Mouse (Mus musculus) limb, embryonic 10.5 days (tissue): ENCODE data around the gene Slc22a23. TPM values are rescaled to one million over a fixed set of nuclear protein-coding genes. Genes with fewer than 3 reads are reported as not detected.
"Not testable (repeated sequence)": the region's sequence is repeated elsewhere in the genome, so short reads cannot be mapped to it uniquely, and the experiment has no call there.

Source experiments
- DNase-seq: peaks from one replicate; pipeline ENCODE4 v3.0.0-alpha.2; 2017; ENCODE audit warnings: low spot score
- H3K27ac ChIP-seq: fragments of 300-500 bp; sonication (generic); 2 replicates; pipeline ENCODE4 v1.5.1; 2016; ENCODE audit warnings: mild to moderate bottlenecking
- H3K27me3 ChIP-seq: fragments of 300-500 bp; sonication (generic); 2 replicates; pipeline ENCODE4 v1.6.1; 2016; ENCODE audit warnings: low read depth, mild to moderate bottlenecking; ENCODE audit not compliant: poor library complexity, severe bottlenecking
- H3K36me3 ChIP-seq: fragments of 300-500 bp; sonication (generic); 2 replicates; pipeline ENCODE4 v1.6.1; 2016; ENCODE audit warnings: mild to moderate bottlenecking, moderate library complexity
- H3K4me1 ChIP-seq: fragments of 300-500 bp; sonication (generic); 2 replicates; pipeline ENCODE4 v1.6.1; 2016
- H3K4me3 ChIP-seq: fragments of 300-500 bp; sonication (generic); 2 replicates; pipeline ENCODE4 v1.5.1; 2016; ENCODE audit warnings: mild to moderate bottlenecking, moderate library complexity
- H3K9me3 ChIP-seq: fragments of 300-500 bp; sonication (generic); replicated peaks from 2 replicates; pipeline ENCODE4 v1.6.1; 2016; ENCODE audit warnings: mild to moderate bottlenecking
- WGBS: fragments of 180-500 bp; shearing (Covaris S2); methylation state at CpG from one replicate; pipeline ENCODE4 v1.1.7; 2016; 5-methylcytosine and 5-hydroxymethylcytosine counted together
- polyA plus RNA-seq: library from polyadenylated mRNA; unstranded; fragments of >200 nt; fragmentation: Nextera tagmentation; extraction: Ambion mirVana; gene quantifications from 2 replicates; pipeline ENCODE4 v1.2.1, GENCODE M21; 2016

Gene Slc22a23
- polyA plus RNA-seq: 1.7 and 1.8 TPM in 2 replicates

DNA sequence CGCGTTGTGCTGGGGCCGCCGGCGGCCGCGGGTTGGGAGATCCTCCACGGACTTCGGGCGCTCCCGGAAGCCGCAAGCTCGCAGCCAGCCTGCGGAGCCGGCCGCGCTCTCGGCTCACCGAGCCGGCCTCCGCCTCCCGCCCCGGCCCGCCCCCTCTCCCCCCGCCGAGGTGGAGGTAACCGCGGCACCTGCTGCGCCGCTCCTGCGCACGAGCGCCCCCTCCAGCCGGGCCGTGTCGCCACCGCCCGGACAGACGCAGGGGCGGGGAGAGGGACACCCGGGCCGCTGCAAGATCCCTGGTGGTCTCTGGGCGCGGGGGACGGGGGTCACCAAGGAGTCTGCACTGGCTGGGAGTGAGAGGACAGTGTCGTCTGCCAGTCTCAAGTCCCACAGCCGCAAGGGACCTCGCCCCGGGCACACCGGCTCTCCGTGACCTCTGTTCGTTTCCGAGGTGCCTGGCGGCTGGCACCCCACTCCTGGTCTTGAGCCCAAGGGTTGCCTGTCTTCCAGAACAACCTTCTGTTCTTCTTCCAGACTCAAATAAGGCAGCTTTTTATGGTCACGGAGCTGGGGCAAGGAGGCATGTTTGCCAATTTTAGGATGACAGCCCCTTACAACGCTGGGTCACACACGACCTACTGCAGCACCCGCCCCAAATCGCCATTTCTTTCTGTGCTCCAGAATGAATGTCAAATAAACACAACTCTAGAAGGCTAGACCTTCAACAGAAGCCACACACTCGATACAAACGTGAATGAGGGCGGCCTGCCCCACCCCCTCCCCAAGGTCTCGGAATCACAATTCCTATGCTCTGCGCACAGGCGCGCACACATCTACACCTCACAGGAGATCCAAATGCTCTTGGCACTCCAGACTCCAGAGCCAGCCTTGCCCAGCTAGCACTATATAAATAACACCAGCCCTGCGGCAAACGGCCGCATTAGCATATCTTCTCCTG lies at the start of gene Slc22a23:
TSS of gene Slc22a23 (minus strand) at position 55 of the 958 bp plus-strand sequence.
- Histone ChIP-seq H3K4me1 (peaks cover 24% of the 10 kb centered on the region), H3K27ac (peak within 1 kb of the TSS; percentile 87)

DNA sequence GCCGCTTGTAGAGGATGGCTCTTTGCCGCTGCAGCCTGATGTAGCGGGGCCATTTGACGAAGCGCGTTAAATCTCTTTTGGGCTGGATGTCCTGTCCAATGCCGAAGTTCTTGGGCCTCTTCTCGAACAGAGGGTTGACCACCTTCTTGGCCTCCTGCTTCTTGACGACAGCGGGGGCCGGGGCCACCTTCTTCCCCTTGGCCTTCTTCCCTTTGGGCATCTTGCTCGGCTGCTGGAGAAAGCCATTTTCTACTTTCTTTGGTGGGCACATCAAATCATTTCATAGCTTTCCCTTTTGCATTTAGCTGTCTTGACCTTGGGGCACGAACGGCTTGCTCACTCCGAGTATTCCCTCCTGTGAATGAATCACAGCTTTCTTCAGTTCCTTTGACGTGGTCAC lies 49.3 kb upstream of the Slc22a23 start:
- WGBS: 77% methylated on average over 16 of the region's 16 CpGs
- not testable (repeated sequence) for H3K36me3 ChIP-seq, DNase-seq, H3K27me3 ChIP-seq, H3K9me3 ChIP-seq, H3K4me3 ChIP-seq, H3K27ac ChIP-seq
- peaks cover 26% of the 10 kb centered on the region for H3K4me1 ChIP-seq

More for the DNA sequence above, at the start of gene Slc22a23:
- Histone ChIP-seq H3K4me3 (peak within 1 kb of the TSS; percentile 83), H3K36me3 (no peaks in the 10 kb centered on the region), H3K9me3 (no peaks in the 10 kb centered on the region), H3K27me3 (peaks cover 72% of the 10 kb centered on the region)
- WGBS: 3% methylated on average over 59 of the region's 69 CpGs
- peak; percentile 83 for DNase-seq

DNA sequence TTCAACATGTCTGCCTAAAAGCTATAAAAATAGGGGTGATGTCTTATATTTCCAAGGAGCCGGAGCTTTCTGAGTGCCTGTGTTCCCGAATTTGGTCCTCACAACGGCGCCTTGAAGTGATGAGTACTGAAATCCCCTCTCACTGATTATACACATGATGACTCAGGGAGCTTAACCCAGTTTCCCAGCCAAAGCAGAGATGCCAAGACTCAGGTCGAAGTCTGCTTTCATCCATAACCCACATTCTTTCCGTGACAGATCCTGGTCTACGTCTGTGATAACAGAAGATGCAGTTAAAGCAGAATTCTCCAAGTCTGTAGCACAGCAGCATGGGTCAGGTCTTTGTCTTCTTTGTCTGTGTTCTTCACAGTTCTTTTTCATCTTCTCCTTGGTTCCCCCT lies 47.4 kb upstream of the Slc22a23 start:
- WGBS: 80% methylated on average over 7 of the region's 7 CpGs

DNA sequence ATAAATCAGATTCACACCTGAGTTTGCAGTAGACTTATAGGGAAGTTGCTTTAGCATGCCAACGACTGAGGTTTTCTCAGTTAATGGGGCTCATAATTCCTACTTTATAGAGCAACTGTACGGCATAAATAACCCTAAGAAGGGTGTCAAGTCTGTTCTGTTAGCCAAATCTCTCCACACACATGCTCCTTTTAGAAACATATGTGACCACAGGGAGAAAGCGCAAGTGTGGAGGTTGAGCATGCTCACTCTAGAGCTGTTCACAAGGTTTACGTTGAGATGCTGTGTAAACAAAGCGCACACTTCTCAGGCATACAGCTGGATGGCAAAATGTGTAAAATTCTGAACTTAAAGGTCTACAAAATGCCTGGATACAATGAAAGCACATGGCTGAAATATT lies 43.2 kb upstream of the Slc22a23 start:
- 90% methylated on average over 5 of the region's 5 CpGs for WGBS
- H3K36me3 ChIP-seq: no peaks in the 10 kb centered on the region
- no peaks in the 10 kb centered on the region for H3K27me3 ChIP-seq
- no peak overlapping the region for H3K4me3 ChIP-seq
- H3K9me3 ChIP-seq: no peaks in the 10 kb centered on the region
- peaks cover 10% of the 10 kb centered on the region for H3K4me1 ChIP-seq
- no peak for DNase-seq
- H3K27ac ChIP-seq: no peak overlapping the region

More for the DNA sequence above, 47.4 kb upstream of the Slc22a23 start:
- Histone ChIP-seq H3K27me3 (no peaks in the 10 kb centered on the region), H3K9me3 (no peaks in the 10 kb centered on the region), H3K27ac (no peak overlapping the region), H3K4me1 (peaks cover 15% of the 10 kb centered on the region), H3K4me3 (no peak overlapping the region), H3K36me3 (no peaks in the 10 kb centered on the region)
- no peak for DNase-seq

DNA sequence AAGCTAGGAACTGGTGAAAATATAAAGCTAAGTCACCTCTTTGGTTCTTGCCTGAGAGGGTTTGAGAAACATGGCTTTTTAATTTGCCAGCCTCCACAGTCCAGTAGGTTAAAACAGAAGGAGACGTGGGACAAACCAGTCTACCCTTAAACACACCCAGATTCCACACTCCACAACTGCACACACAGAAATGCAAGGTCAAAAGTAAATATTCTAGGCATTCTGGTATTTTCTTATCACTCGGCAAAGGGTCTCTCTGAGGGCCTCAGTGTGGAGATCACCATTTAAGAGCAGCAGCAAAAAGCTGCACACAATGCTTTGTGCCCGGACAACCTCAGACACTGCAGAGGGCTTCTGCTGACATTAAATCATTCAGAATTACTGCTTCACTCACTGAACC lies 38.4 kb upstream of the Slc22a23 start:
- Histone ChIP-seq H3K27me3 (no peaks in the 10 kb centered on the region), H3K36me3 (no peaks in the 10 kb centered on the region), H3K9me3 (no peaks in the 10 kb centered on the region), H3K27ac (no peak overlapping the region), H3K4me3 (no peak overlapping the region), H3K4me1 (peaks cover 10% of the 10 kb centered on the region)
- 80% methylated on average over 3 of the region's 3 CpGs for WGBS
- DNase-seq: no peak

DNA sequence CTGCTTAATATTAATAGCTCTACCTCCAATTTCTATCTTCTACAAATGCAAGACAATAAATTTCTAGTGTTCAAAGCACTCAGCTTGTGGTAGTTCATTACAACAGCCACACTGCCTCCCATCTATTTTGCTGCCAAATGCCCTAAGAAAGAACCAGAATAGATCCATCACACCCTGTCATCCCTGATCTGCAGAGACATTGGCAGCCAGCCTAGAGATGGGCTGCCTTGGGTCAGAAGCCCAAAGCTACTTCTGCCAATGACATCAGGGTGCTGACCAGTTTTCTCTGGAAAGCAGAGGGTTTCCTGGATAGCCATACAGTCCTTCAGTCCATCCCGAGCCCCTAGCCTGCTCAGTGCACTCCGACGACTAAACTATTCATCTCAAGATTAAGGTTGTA lies 33.9 kb upstream of the Slc22a23 start:
- H3K27ac ChIP-seq: no peak overlapping the region
- H3K4me1 ChIP-seq: no peaks in the 10 kb centered on the region
- no peak overlapping the region for H3K4me3 ChIP-seq
- H3K27me3 ChIP-seq: no peaks in the 10 kb centered on the region
- no peaks in the 10 kb centered on the region for H3K36me3 ChIP-seq
- no peaks in the 10 kb centered on the region for H3K9me3 ChIP-seq
- WGBS: 96% methylated on average over 3 of the region's 3 CpGs
- DNase-seq: no peak

DNA sequence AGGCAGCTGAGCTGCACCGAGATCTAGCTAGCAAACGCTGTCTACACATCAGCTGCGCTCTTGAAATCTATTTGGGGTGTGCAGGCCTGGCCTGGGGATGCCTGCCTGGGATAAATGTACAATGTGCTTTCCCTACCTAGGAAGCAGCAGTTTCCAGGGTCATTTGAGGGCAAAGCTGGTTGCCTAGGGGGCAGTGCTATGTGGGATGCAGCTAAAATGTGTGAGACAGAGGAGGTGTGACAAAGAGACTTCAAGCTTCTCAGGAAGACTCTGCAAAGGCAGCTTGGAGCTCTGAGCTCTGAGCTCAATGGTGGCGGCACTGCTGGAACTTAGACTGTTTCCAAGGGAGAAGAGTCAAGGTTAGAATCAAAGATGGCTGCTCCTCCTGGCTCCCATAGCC lies 30.2 kb upstream of the Slc22a23 start:
- Histone ChIP-seq H3K4me1 (no peaks in the 10 kb centered on the region), H3K36me3 (no peaks in the 10 kb centered on the region), H3K4me3 (no peak overlapping the region), H3K9me3 (no peaks in the 10 kb centered on the region), H3K27me3 (no peaks in the 10 kb centered on the region), H3K27ac (no peak overlapping the region)
- no peak for DNase-seq
- 82% methylated on average over 4 of the region's 4 CpGs for WGBS

DNA sequence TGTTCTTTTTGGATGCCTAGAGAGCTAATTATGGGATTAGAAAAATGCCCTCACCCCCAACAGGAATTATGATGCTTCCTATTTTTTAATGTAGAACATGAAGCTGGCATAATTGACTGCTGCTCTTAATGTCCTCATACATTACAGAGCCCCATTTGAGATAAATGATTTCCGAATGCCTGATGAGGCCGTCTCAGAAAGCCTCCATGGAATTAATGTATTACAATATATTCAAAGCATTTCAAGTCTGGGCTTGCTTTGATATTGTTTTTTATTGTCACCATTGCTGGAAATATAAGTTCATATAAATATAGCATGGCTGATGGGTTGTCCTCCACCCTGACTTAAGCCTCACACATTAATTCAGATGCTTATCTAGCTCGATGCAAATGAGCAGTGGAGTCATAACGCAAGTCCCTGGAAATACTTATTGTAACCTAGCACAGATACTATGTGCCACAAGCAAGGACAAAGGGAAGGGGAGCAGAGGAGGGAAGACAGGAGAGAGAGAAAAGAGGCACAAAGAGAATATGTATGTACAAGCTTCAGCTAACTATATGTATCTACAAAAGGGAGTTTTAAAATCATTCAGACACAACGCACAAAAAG lies 28.0 kb upstream of the Slc22a23 start:
- H3K27ac ChIP-seq: no peak overlapping the region
- 97% methylated on average over 5 of the region's 5 CpGs for WGBS
- no peaks in the 10 kb centered on the region for H3K9me3 ChIP-seq
- no peaks in the 10 kb centered on the region for H3K4me1 ChIP-seq
- H3K36me3 ChIP-seq: no peaks in the 10 kb centered on the region
- no peaks in the 10 kb centered on the region for H3K27me3 ChIP-seq
- no peak for DNase-seq
- H3K4me3 ChIP-seq: no peak overlapping the region

DNA sequence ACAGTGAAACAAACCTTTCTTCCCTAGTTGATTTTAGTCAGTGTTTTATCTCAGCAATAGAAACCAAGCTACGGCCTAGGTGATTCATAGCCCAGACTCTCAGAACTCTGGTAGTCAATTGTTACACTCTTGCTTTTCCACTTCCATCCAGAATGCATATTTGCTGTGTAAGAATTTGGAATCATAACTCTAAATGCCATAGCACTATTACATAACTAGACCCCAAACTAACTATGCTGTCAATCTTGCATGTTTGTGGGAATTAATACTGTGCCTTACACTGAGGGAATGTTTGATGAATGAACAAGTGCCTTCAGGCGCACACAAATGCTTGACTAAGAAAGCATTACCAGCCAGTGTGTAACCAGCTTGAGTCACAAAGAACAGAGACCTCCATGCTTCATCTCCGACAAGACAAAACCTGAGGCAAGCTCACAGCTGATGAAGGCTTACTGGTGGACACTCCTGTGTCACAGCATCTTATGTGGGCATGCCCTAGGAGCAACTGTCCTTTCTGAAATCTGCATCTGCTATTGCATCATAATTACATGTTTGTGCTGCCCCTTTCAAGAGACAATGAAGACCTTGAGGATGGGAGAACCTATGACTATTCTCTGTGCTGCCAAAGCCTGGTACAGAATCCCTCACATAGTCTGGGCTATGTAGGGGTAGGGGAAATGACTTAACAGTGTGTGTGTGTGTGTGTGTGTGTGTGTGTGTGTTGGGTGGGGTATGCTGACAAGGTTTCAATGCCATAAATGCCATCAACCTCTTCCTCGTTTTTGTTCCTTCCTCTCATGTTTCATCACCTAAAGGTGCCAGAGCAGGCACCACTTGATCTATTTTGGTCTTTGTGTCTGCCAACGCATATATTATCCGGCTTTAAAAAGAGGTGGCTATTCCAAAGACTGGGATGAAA lies 27.2 kb upstream of the Slc22a23 start:
- 90% methylated on average over 6 of the region's 6 CpGs for WGBS
- Histone ChIP-seq H3K4me3 (no peak overlapping the region), H3K27me3 (no peaks in the 10 kb centered on the region), H3K4me1 (no peaks in the 10 kb centered on the region), H3K27ac (no peak overlapping the region), H3K9me3 (no peaks in the 10 kb centered on the region), H3K36me3 (no peaks in the 10 kb centered on the region)
- DNase-seq: no peak

DNA sequence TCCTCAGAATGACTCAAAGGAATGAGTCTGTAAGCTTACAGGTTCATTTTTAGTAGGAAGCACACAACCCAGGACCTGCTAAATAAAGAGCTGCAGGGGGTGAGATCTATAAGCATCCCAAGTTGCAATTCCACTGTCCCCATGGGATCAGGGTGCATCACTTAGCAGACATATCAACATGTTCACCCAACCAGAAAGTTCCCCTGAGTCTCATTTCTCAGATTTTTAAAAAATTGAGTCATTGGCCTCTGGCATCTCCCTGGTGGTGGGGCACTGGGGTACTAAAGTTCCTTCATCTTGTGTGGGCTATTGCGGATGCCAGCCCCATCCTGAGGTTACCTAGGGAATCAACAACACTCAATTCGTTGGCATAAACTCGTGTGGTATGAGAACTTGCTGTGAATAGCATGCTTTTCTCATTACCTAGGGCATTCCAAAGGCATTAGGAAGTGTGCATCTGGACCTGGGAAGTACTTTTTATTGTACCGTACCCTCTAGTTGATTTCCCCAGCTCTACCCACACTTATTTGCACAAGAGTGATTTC lies 25.4 kb upstream of the Slc22a23 start:
- Histone ChIP-seq H3K4me3 (no peak overlapping the region), H3K27me3 (no peaks in the 10 kb centered on the region), H3K36me3 (no peaks in the 10 kb centered on the region), H3K27ac (no peak overlapping the region), H3K9me3 (no peaks in the 10 kb centered on the region), H3K4me1 (no peaks in the 10 kb centered on the region)
- no peak for DNase-seq
- WGBS: 83% methylated on average over 4 of the region's 4 CpGs

DNA sequence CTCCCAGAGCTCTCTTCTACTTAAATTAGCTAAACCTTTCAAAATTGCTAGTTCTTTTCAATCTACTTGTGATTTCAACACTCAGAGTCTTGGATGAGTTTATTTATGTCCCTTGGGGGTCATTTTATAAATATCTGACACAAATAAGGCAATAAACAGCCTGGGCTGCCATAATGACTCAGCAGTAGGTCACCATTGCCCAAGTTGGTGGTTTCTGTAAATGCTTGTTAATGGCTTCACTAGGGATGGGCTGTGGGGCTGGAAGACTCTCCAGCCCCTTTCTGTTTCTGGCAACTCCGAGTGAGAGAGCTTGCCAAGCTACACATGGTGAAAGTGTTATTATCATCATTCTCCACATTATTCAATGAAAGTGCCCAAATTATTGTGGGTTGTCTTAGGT lies 20.2 kb upstream of the Slc22a23 start:
- no peaks in the 10 kb centered on the region for H3K4me1 ChIP-seq
- H3K9me3 ChIP-seq: no peaks in the 10 kb centered on the region
- no peak for DNase-seq
- H3K27me3 ChIP-seq: no peaks in the 10 kb centered on the region
- 60% methylated on average over 1 of the region's 1 CpGs for whole genome bisulfite sequencing
- no peak overlapping the region for H3K4me3 ChIP-seq
- no peak overlapping the region for H3K27ac ChIP-seq
- no peaks in the 10 kb centered on the region for H3K36me3 ChIP-seq

DNA sequence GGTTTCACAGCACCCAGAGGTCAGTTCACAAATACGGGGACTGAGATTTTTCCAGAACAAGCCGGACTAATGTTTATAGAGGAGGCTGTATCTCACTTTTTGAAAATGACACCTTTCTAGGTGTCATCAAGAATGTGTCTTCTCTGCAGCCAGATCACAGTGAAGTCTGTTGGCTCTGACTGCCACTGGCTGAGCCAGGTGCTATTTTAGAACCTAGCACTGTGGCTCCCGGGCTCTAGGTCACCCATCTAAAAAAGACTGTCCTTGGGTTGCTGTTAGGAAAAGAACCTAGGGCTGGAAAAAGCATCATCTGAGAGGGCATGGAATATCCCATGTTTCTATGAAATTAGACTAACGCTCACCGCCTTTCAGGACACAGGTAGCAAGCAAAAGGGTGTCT lies 10.7 kb upstream of the Slc22a23 start:
- WGBS: 94% methylated on average over 5 of the region's 5 CpGs
- Histone ChIP-seq H3K4me1 (0 out of 2 replicates have a peak, but pooled peaks cover 3% of the 10 kb centered on the region), H3K9me3 (no peaks in the 10 kb centered on the region), H3K27ac (no peak overlapping the region), H3K4me3 (no peak overlapping the region), H3K27me3 (no peaks in the 10 kb centered on the region), H3K36me3 (no peaks in the 10 kb centered on the region)
- no peak for DNase-seq
